Mouse (Mus musculus): ENCODE results near the gene Rgs14. TPM values are rescaled to one million over a fixed set of nuclear protein-coding genes. Genes with fewer than 3 reads are reported as not detected.

Gene Rgs14
- polyA plus RNA-seq, 1 experiment: 220 TPM

- Histone ChIP-seq H3K27ac (ENCODE audit: control insufficient read depth, insufficient read depth, low read length) (no peak overlapping the region), H3K36me3 (ENCODE audit: control insufficient read depth, insufficient read depth, low read length) (peaks cover 24% of the 10 kb centered on the region), H3K4me3 (ENCODE audit: control insufficient read depth, insufficient read depth, low read length) (no peak overlapping the region; the same call in 1 of the 2 replicates), H3K4me1 (replicated peaks; ENCODE audit: control insufficient read depth, insufficient read depth, low read length) (peaks cover 38% of the 10 kb centered on the region), H3K27me3 (ENCODE audit: control insufficient read depth, insufficient read depth, low read length) (no peaks in the 10 kb centered on the region)
- peak; percentile 90 for DNase-seq
- no peak for TF ChIP-seq POLR2A (IDR thresholded peaks at IDR 0.05; ENCODE audit: control insufficient read depth, extremely low read depth, insufficient read depth, low read length, poor library complexity)
- peak; percentile 91; the same call in 1 of the 2 replicates for TF ChIP-seq CTCF (IDR thresholded peaks at IDR 0.05; ENCODE audit: borderline replicate concordance, control insufficient read depth, extremely low read depth, insufficient read depth, low read length, poor library complexity)
- 7% methylated on average over 8 of the region's 8 CpGs for WGBS
Measured at GRCm38 (mm10) chr13:55327633-55328032, 41.9 kb upstream of the Rgs14 start.

- Histone ChIP-seq H3K4me1 (replicated peaks; ENCODE audit: control insufficient read depth, insufficient read depth, low read length) (peaks cover 33% of the 10 kb centered on the region), H3K27me3 (ENCODE audit: control insufficient read depth, insufficient read depth, low read length) (no peaks in the 10 kb centered on the region), H3K27ac (ENCODE audit: control insufficient read depth, insufficient read depth, low read length) (no peak overlapping the region), H3K36me3 (ENCODE audit: control insufficient read depth, insufficient read depth, low read length) (peaks cover 23% of the 10 kb centered on the region), H3K4me3 (ENCODE audit: control insufficient read depth, insufficient read depth, low read length) (peak overlapping the region; percentile 57)
- WGBS: 93% methylated on average over 6 of the region's 6 CpGs
- no peak for DNase-seq
- TF ChIP-seq CTCF (IDR thresholded peaks at IDR 0.05; ENCODE audit: borderline replicate concordance, control insufficient read depth, extremely low read depth, insufficient read depth, low read length, poor library complexity): no peak
- TF ChIP-seq POLR2A (IDR thresholded peaks at IDR 0.05; ENCODE audit: control insufficient read depth, extremely low read depth, insufficient read depth, low read length, poor library complexity): no peak
Measured at GRCm38 (mm10) chr13:55328171-55328570, 41.4 kb upstream of the Rgs14 start.

- DNase-seq: no peak
- TF ChIP-seq POLR2A (IDR thresholded peaks at IDR 0.05; ENCODE audit: control insufficient read depth, extremely low read depth, insufficient read depth, low read length, poor library complexity): no peak
- no peak for TF ChIP-seq CTCF (IDR thresholded peaks at IDR 0.05; ENCODE audit: borderline replicate concordance, control insufficient read depth, extremely low read depth, insufficient read depth, low read length, poor library complexity)
- Histone ChIP-seq H3K27me3 (ENCODE audit: control insufficient read depth, insufficient read depth, low read length) (no peaks in the 10 kb centered on the region), H3K36me3 (ENCODE audit: control insufficient read depth, insufficient read depth, low read length) (peaks cover 19% of the 10 kb centered on the region), H3K4me3 (ENCODE audit: control insufficient read depth, insufficient read depth, low read length) (peak overlapping the region; percentile 57), H3K27ac (ENCODE audit: control insufficient read depth, insufficient read depth, low read length) (no peak overlapping the region), H3K4me1 (replicated peaks; ENCODE audit: control insufficient read depth, insufficient read depth, low read length) (peaks cover 30% of the 10 kb centered on the region)
- 83% methylated on average over 4 of the region's 4 CpGs for WGBS
Measured at GRCm38 (mm10) chr13:55328641-55329040, 40.9 kb upstream of the Rgs14 start.

- H3K4me3 ChIP-seq (ENCODE audit: control insufficient read depth, insufficient read depth, low read length): peak overlapping the region; percentile 57
- H3K27ac ChIP-seq (ENCODE audit: control insufficient read depth, insufficient read depth, low read length): no peak overlapping the region
- 3% methylated on average over 29 of the region's 29 CpGs for WGBS
- H3K36me3 ChIP-seq (ENCODE audit: control insufficient read depth, insufficient read depth, low read length): peaks cover 13% of the 10 kb centered on the region
- DNase-seq: peak; percentile 43
- H3K27me3 ChIP-seq (ENCODE audit: control insufficient read depth, insufficient read depth, low read length): no peaks in the 10 kb centered on the region
- no peak for TF ChIP-seq CTCF (IDR thresholded peaks at IDR 0.05; ENCODE audit: borderline replicate concordance, control insufficient read depth, extremely low read depth, insufficient read depth, low read length, poor library complexity)
- TF ChIP-seq POLR2A (IDR thresholded peaks at IDR 0.05; ENCODE audit: control insufficient read depth, extremely low read depth, insufficient read depth, low read length, poor library complexity): no peak
- peaks cover 30% of the 10 kb centered on the region for H3K4me1 ChIP-seq (replicated peaks; ENCODE audit: control insufficient read depth, insufficient read depth, low read length)
Measured at GRCm38 (mm10) chr13:55329109-55329682, 40.3 kb upstream of the Rgs14 start.

GRCm38 (mm10) chr13:55329683-55330566, 39.6 kb upstream of the Rgs14 start, which contains the start of gene Mxd3:
Gene Mxd3, minus strand, starts transcription at chr13:55329823.
- WGBS: under 1% methylated on average over 82 of the region's 82 CpGs
- DNase-seq: peak; percentile 87
- TF ChIP-seq POLR2A (IDR thresholded peaks at IDR 0.05; ENCODE audit: control insufficient read depth, extremely low read depth, insufficient read depth, low read length, poor library complexity) (0 out of 2 replicates have a peak, but pooled peaks have one; percentile 19), CTCF (IDR thresholded peaks at IDR 0.05; ENCODE audit: borderline replicate concordance, control insufficient read depth, extremely low read depth, insufficient read depth, low read length, poor library complexity) (no peak)

GRCm38 (mm10) chr13:55330567-55331400, 38.7 kb upstream of the Rgs14 start:
- H3K4me1 ChIP-seq (replicated peaks; ENCODE audit: control insufficient read depth, insufficient read depth, low read length): peaks cover 30% of the 10 kb centered on the region
- no peaks in the 10 kb centered on the region for H3K27me3 ChIP-seq (ENCODE audit: control insufficient read depth, insufficient read depth, low read length)
- peaks cover 2% of the 10 kb centered on the region; the same call in 1 of the 2 replicates for H3K36me3 ChIP-seq (ENCODE audit: control insufficient read depth, insufficient read depth, low read length)
- DNase-seq: no peak
- no peak for TF ChIP-seq CTCF (IDR thresholded peaks at IDR 0.05; ENCODE audit: borderline replicate concordance, control insufficient read depth, extremely low read depth, insufficient read depth, low read length, poor library complexity)
- no peak for TF ChIP-seq POLR2A (IDR thresholded peaks at IDR 0.05; ENCODE audit: control insufficient read depth, extremely low read depth, insufficient read depth, low read length, poor library complexity)
- H3K27ac ChIP-seq (ENCODE audit: control insufficient read depth, insufficient read depth, low read length): no peak overlapping the region
- WGBS: 78% methylated on average over 14 of the region's 14 CpGs
- H3K4me3 ChIP-seq (ENCODE audit: control insufficient read depth, insufficient read depth, low read length): peak overlapping the region; percentile 62

More at GRCm38 (mm10) chr13:55329683-55330566, 39.6 kb upstream of the Rgs14 start, which contains the start of gene Mxd3:
- Histone ChIP-seq H3K27me3 (ENCODE audit: control insufficient read depth, insufficient read depth, low read length) (no peaks in the 10 kb centered on the region), H3K4me1 (replicated peaks; ENCODE audit: control insufficient read depth, insufficient read depth, low read length) (peaks cover 30% of the 10 kb centered on the region), H3K4me3 (ENCODE audit: control insufficient read depth, insufficient read depth, low read length) (peak within 1 kb of the TSS; percentile 62), H3K27ac (ENCODE audit: control insufficient read depth, insufficient read depth, low read length) (no peak within 1 kb of the TSS), H3K36me3 (ENCODE audit: control insufficient read depth, insufficient read depth, low read length) (peaks cover 9% of the 10 kb centered on the region)

Measured in thymus, adult 2 months (tissue).